Mouse (Mus musculus): Measurements from ENCODE around the gene Tmprss6. TPM values are rescaled to one million over a fixed set of nuclear protein-coding genes. Genes with fewer than 3 reads are reported as not detected.

Tmprss6 gene
- polyA plus RNA-seq, 1 experiment from 2014 or later = 1.0 TPM

DNA sequence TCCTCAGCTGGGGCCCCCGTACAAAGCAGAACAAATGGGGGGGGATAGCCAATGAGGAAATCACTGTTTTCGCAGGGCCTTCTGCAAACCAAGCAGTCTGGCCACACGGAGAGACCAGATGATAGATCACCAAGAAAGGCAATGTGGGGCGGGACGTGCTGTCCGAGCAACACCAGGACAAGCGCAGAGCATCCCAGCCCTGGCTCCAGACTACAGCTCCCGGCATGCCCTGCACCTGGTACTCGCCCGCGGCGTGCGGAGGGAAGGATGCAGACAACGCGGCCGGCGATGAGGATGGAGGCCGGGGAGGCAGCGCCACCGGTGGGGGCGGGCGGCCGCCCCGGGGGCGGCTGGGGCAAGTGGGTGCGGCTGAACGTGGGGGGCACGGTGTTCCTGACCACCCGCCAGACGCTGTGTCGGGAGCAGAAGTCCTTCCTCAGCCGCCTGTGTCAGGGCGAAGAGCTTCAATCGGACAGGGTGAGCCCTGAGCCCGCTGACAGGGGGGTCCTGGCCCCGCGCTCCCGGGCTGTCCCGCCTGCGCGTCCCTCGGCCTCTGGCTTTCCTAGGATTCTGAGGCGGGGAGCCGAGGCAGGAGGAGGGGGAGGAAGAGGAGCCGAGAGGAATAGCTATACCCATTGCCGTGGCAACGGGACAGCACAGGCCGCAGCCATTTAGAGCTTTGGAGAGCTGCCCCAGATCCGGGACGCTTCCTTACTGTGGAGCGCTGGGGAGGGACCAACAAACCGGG is 39.9 kb downstream of the Tmprss6 start, which contains the start of gene Kctd17:
Gene Kctd17 (plus strand): TSS at position 174 of the 748 bp plus-strand sequence.
- peaks cover 22% of the 10 kb centered on the region for H3K36me3 ChIP-seq
- H3K27ac ChIP-seq = peak within 1 kb of the TSS; percentile 81
- peaks cover 31% of the 10 kb centered on the region for H3K4me1 ChIP-seq
- ATAC-seq (replicated peaks; ENCODE audit: low FRiP score) = peak; percentile 82
- H3K9ac ChIP-seq = peak within 1 kb of the TSS; percentile 61
- peak within 1 kb of the TSS; percentile 86 for H3K4me2 ChIP-seq
- peak within 1 kb of the TSS; percentile 64 for H3K4me3 ChIP-seq (replicated peaks)
- WGBS = under 1% methylated on average over 52 of the region's 52 CpGs
- 0 out of 2 replicates have a peak, but pooled peaks cover 7% of the 10 kb centered on the region for H3K27me3 ChIP-seq
- H3K9me3 ChIP-seq (replicated peaks) = no peaks in the 10 kb centered on the region

- no peak overlapping the region for H3K27ac ChIP-seq
- 64% methylated on average over 4 of the region's 4 CpGs for WGBS
- H3K4me2 ChIP-seq = no peak overlapping the region
- peaks cover 24% of the 10 kb centered on the region for H3K4me1 ChIP-seq
- H3K9ac ChIP-seq = no peak overlapping the region
- no peak for ATAC-seq (replicated peaks; ENCODE audit: low FRiP score)
- H3K9me3 ChIP-seq (replicated peaks) = no peaks in the 10 kb centered on the region
- no peak overlapping the region for H3K4me3 ChIP-seq (replicated peaks)
- H3K36me3 ChIP-seq = no peaks in the 10 kb centered on the region
- peaks cover 13% of the 10 kb centered on the region; the same call in 1 of the 2 replicates for H3K27me3 ChIP-seq
Observed at GRCm38 (mm10) chr15:78425230-78425629, 43.2 kb downstream of the Tmprss6 start.

- Histone ChIP-seq H3K27ac (no peak overlapping the region), H3K4me2 (no peak overlapping the region), H3K4me1 (peaks cover 17% of the 10 kb centered on the region), H3K9ac (no peak overlapping the region), H3K36me3 (no peaks in the 10 kb centered on the region), H3K9me3 (replicated peaks) (no peaks in the 10 kb centered on the region), H3K27me3 (peaks cover 13% of the 10 kb centered on the region; the same call in 1 of the 2 replicates), H3K4me3 (replicated peaks) (no peak overlapping the region)
- WGBS = 21% methylated on average over 11 of the region's 11 CpGs
- ATAC-seq (replicated peaks; ENCODE audit: low FRiP score) = no peak
Observed at GRCm38 (mm10) chr15:78424507-78424906, 43.9 kb downstream of the Tmprss6 start.

DNA sequence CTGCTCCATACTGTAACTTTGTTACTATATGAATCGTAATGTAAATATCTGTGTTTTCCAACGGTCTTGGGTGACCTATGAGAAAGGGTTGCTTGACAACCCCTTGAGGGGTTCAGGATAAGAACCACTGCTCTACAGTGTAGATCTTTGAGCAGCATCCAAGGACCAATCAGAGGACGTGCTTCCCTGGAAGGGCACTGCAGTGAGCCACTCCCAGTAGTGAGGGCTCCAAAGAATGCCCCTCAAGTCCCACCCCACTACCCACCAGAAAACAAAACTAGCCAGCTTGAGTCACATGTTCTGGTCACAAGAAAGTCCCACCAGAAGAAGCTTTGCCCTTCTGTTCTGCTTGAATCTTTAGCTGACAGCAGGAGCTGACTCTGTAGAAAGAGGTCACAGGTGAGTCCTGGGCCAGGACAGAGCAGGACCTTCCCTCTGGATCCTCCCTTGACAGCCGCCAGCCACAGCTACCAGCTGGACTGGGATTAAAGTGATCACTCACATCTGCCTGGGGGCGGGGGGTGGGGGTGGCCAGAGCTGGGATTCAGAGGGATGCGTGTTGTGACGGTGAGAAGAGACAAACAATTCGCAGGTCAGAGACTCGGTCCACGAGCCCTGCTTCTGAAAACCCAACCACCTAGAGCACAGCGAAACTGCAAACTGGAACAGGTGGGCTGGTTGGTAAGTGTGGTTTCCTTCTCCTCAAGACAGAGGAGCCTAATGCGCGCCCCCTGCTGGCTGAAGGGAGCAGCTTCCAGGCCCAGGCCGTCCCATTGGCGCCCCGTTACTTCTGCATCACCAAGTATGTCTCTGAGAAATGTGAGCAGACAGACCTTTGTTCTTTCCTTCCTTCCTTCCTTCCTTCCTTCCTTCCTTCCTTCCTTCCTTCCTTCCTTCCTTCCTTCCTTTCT is 46.1 kb downstream of the Tmprss6 start:
- no peak overlapping the region for H3K4me3 ChIP-seq (replicated peaks)
- H3K9me3 ChIP-seq (replicated peaks) = no peaks in the 10 kb centered on the region
- H3K9ac ChIP-seq = no peak overlapping the region
- ATAC-seq (replicated peaks; ENCODE audit: low FRiP score) = peak; percentile 76; the same call in 1 of the 2 replicates
- peaks cover 6% of the 10 kb centered on the region for H3K4me1 ChIP-seq
- peak overlapping the region; percentile 44 for H3K4me2 ChIP-seq
- WGBS = 16% methylated on average over 16 of the region's 16 CpGs
- peaks cover 13% of the 10 kb centered on the region; the same call in 1 of the 2 replicates for H3K27me3 ChIP-seq
- H3K36me3 ChIP-seq = no peaks in the 10 kb centered on the region
- no peak overlapping the region for H3K27ac ChIP-seq

DNA sequence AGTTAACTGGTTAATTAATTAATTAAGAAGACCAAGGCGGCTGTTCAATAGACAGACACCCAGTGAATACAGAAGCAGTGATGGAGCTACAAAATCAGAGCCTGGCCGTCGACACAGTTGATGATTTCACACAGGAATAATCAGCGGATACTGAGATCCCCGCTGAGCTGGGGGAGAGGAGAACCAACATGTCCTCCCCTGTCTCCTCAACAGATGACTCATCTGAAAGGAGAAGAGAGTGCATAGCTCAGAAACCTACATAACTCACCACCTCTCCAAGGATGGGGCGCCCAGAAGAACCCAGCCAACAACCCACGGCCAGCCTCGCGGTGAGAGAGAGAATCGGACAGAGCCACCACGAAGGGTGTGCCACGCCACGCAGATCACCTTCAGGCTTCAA is 48.0 kb downstream of the Tmprss6 start:
- Histone ChIP-seq H3K27ac (no peak overlapping the region), H3K36me3 (no peaks in the 10 kb centered on the region), H3K9me3 (replicated peaks) (no peaks in the 10 kb centered on the region), H3K4me3 (replicated peaks) (no peak overlapping the region), H3K4me1 (peaks cover 19% of the 10 kb centered on the region), H3K27me3 (peaks cover 6% of the 10 kb centered on the region; the same call in 1 of the 2 replicates), H3K9ac (no peak overlapping the region), H3K4me2 (no peak overlapping the region)
- WGBS = 79% methylated on average over 13 of the region's 13 CpGs
- ATAC-seq (replicated peaks; ENCODE audit: low FRiP score) = no peak

DNA sequence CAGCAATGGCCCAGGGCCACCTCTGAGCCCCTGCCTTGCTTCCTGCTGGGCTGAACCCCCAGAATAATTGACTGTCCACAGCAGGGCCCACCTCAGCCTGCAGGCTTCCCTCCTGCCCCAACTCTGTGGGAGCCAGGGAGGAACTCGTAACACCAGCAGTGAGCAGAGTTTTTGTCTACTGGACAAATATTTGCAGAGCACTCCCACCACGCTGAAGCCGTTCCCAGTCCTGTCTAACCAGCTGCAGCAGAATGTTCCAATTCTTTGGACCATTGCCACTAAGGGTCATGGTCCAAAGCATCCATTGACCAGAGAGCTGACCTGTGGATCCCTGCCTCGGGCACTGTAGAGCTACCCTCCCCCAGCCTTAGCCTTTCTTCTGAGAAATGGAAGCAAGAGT is 51.5 kb downstream of the Tmprss6 start:
- peak; percentile 88 for ATAC-seq (replicated peaks; ENCODE audit: low FRiP score)
- Histone ChIP-seq H3K4me2 (no peak overlapping the region), H3K4me1 (peaks cover 13% of the 10 kb centered on the region), H3K9me3 (replicated peaks) (no peaks in the 10 kb centered on the region), H3K36me3 (peaks cover 4% of the 10 kb centered on the region; the same call in 1 of the 2 replicates), H3K4me3 (replicated peaks) (no peak overlapping the region), H3K27ac (peak overlapping the region; percentile 82), H3K27me3 (peaks cover 7% of the 10 kb centered on the region), H3K9ac (no peak overlapping the region)
- WGBS = 13% methylated on average over 4 of the region's 4 CpGs

GRCm38 (mm10) chr15:78414157-78414556 is 54.3 kb downstream of the Tmprss6 start:
- H3K4me2 ChIP-seq = no peak overlapping the region
- 90% methylated on average over 8 of the region's 8 CpGs for WGBS
- H3K9ac ChIP-seq = no peak overlapping the region
- no peaks in the 10 kb centered on the region for H3K9me3 ChIP-seq (replicated peaks)
- no peak overlapping the region for H3K4me3 ChIP-seq (replicated peaks)
- H3K27ac ChIP-seq = no peak overlapping the region
- peaks cover 27% of the 10 kb centered on the region for H3K4me1 ChIP-seq
- peaks cover 31% of the 10 kb centered on the region for H3K27me3 ChIP-seq
- peaks cover 4% of the 10 kb centered on the region; the same call in 1 of the 2 replicates for H3K36me3 ChIP-seq
- ATAC-seq (replicated peaks; ENCODE audit: low FRiP score) = no peak

- Histone ChIP-seq H3K27me3 (peaks cover 35% of the 10 kb centered on the region), H3K36me3 (peaks cover 4% of the 10 kb centered on the region; the same call in 1 of the 2 replicates), H3K4me2 (no peak overlapping the region), H3K4me3 (replicated peaks) (no peak overlapping the region), H3K4me1 (peaks cover 29% of the 10 kb centered on the region), H3K9ac (no peak overlapping the region), H3K27ac (no peak overlapping the region), H3K9me3 (replicated peaks) (no peaks in the 10 kb centered on the region)
- WGBS = 35% methylated on average over 1 of the region's 1 CpGs
- no peak for ATAC-seq (replicated peaks; ENCODE audit: low FRiP score)
Observed at GRCm38 (mm10) chr15:78413719-78414117, 54.7 kb downstream of the Tmprss6 start.

GRCm38 (mm10) chr15:78413083-78413718 is 55.2 kb downstream of the Tmprss6 start:
- 89% methylated on average over 14 of the region's 14 CpGs for WGBS
- Histone ChIP-seq H3K27me3 (peaks cover 41% of the 10 kb centered on the region), H3K27ac (no peak overlapping the region), H3K4me3 (replicated peaks) (no peak overlapping the region), H3K36me3 (peaks cover 4% of the 10 kb centered on the region; the same call in 1 of the 2 replicates), H3K9ac (no peak overlapping the region), H3K4me2 (no peak overlapping the region), H3K4me1 (peaks cover 29% of the 10 kb centered on the region), H3K9me3 (replicated peaks) (no peaks in the 10 kb centered on the region)
- ATAC-seq (replicated peaks; ENCODE audit: low FRiP score) = peak; percentile 31; the same call in 1 of the 2 replicates

DNA sequence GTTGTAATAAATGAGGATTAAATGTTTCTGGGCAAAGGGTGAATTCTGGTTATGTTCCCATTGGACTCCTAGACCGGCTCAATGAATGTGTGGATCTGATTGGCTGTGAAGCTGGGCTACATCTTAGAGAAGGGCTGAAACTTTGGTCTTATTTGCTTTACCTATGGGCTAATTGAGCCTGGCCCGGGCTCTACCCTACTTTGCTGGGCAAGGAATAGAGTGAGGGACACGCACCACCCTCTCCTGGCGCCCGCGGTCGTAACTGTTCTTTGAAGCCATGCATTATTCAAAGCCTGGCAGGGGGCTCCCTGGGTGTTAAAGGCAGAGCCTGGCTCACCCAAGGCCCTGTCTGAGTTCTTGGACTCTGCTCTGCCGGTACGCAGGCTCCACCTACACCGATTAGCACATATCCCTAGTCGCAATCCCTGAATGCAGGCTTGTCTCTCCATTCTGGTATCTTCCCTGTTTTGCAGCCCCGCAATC is 58.8 kb downstream of the Tmprss6 start:
- ATAC-seq (replicated peaks; ENCODE audit: low FRiP score) = no peak
- Histone ChIP-seq H3K36me3 (peaks cover 4% of the 10 kb centered on the region; the same call in 1 of the 2 replicates), H3K27ac (no peak overlapping the region), H3K9ac (peak overlapping the region; percentile 9), H3K9me3 (replicated peaks) (no peaks in the 10 kb centered on the region), H3K27me3 (peaks cover 45% of the 10 kb centered on the region), H3K4me1 (peaks cover 39% of the 10 kb centered on the region), H3K4me2 (peak overlapping the region; percentile 61), H3K4me3 (replicated peaks) (peak overlapping the region; percentile 32)
- whole genome bisulfite sequencing = 17% methylated on average over 12 of the region's 12 CpGs

DNA sequence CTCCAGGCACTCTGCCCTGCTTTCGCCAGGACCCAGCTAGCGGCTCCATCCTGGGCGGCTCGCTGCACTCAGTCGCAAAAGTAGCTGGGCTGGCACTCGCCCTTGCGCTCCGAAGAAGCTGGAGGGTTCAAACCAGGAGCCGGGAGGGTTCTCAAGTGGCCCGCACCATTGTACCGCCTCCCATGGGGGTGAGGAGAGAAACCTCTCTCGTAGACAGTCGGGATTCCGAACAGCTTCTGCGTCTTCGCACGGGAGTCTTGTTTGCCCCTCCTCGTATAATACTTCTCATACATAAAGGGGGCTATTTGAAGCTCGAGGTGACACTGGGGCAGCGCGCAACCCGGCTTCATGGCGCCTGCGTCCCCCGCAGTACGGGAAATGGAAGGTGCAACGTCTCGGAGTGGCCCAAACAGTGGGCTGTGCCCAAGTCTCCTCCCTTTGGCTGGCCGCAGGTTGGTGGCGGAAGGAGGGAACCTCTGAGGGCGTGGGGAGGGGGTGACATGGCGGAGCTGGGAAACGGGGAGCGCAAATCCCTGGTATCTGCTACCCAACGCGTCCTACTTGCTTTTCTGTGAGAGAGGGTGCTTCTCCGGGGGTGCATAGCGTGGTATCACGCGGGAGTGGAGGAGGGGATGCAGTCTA is 62.0 kb downstream of the Tmprss6 start, which contains the start of gene Mpst:
Gene Mpst (plus strand): TSS at position 124 of the 642 bp plus-strand sequence.
- peak within 1 kb of the TSS; percentile 66 for H3K9ac ChIP-seq
- peak within 1 kb of the TSS; percentile 63 for H3K4me3 ChIP-seq (replicated peaks)
- ATAC-seq (replicated peaks; ENCODE audit: low FRiP score) = peak; percentile 84
- whole genome bisulfite sequencing = under 1% methylated on average over 40 of the region's 40 CpGs
- H3K36me3 ChIP-seq = no peaks in the 10 kb centered on the region; the same call in 1 of the 2 replicates
- peak within 1 kb of the TSS; percentile 86 for H3K4me2 ChIP-seq
- H3K27ac ChIP-seq = peak within 1 kb of the TSS; percentile 99
- peaks cover 67% of the 10 kb centered on the region for H3K4me1 ChIP-seq
- peaks cover 37% of the 10 kb centered on the region for H3K27me3 ChIP-seq
- H3K9me3 ChIP-seq (replicated peaks) = no peaks in the 10 kb centered on the region

Data from kidney, embryonic 15.5 days (tissue).